Mouse (Mus musculus) frontal cortex, postnatal 36 days (tissue): ENCODE results near the gene Hoxa10.

Experiments used
- DNase-seq, 2 experiments: peaks; one replicate each; pipeline ENCODE4 v3.0.0; 2022; ENCODE audit warnings: low spot score in 2 of 2

Gene Hoxa10

DNA sequence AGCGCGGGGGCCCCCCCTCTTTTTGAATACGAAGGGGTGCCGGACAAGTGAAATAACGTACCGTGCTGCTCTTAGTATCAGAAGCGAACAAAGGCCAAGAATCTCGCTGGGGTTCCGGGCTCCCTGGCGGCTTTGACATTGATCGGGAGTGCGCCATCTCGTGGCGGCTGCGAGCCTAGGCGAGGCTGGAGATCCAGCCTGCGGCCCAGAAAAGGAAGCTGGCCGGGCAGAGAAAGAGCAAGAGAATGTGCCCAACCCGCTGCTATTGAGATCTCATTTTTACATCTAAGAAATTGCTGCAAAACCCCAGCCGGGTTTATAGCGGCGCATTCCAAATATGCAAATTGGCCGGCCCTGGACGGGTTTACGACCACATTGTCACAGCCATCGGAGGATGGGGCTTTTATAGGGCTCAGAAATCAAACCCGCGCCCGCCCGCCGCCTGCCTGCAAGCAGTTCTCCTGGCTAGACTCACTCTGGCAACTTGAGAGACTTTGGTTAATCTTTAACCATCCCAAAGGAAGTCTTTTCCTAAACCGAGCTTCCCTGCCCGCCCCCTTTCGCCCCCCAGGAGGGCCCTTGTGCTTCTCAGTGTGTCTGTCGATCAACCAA is at the start of gene Hoxa10:
Gene Hoxa10 (minus strand): TSS at position 466 of the 612 bp plus-strand sequence.
- no peak for DNase-seq

DNA sequence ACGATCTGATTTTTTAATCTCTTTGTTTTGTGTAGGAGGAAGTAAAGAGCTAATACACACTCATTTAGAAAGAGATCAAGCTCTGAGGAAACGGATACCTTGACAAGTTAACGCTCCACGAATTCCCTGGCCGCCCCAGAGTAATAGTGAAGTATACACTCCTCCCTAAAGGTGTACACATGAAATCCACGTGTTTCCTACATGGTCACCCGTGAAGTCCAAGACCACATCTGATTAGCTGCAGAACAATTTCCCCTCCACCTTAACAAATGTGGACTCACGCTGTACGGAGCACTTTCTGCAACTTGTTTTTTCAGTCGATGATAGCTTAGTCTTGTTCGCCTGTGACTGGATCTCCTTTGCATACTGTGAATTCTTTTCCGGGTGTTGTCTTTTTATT is 49.5 kb upstream of the Hoxa10 start:
- DNase-seq = no peak

DNA sequence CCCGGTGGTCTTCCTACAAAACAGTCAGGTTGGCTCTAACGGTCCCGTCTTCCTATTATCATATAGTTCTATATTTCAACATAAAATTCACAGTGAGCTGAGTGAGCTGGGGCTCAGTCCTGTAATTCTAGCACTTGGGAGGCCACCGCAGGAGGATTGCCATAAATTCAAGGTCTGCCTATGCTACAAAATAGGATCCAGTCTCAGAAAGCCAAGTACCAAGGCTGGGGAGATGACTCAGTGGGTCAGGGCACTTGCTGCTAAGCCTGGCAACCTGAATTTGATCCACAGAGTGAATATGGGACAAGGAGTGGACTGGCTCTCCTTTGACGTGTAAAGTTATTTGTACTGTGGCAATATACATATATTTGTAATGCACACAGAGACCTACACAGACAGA is 43.2 kb upstream of the Hoxa10 start:
- DNase-seq = no peak

DNA sequence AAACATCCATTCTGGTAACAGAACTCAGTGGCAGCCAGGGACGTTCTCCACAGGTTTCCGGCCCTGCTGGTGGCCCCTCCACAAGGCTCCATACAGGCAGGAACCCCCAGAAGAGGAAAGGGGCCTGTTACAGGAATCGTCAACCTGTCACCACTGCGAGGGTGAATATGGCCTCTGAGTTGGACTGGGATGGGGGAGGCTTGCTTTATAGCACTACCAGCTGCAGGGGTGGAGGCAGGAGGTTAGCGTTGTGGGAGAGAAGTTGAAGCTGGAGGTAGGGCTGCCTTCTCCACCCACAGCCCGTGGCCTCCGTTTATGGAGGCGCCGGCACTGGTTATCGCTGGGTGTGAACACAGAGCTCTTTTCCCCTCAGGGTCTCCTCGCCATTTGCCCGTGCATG is 40.4 kb upstream of the Hoxa10 start:
- no peak for DNase-seq

DNA sequence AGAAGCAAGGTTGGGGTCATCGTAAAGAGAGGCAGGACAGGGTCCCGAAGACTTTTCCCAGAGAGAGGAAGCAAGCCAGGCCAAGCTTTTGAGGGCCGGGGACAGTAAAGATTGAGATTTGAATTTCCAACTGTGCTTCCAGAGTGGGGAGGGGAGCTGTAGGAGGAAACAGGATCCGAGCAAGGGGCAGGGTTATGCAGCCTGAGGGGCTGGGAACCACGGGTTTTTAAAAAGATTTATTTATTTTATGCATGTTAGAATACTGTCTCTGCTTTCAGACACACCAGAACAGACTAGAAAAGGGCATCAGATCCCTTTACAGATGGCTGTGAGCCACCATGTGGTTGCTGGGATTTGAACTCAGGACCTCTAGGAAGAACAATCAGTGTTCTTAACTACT is 36.3 kb upstream of the Hoxa10 start:
- DNase-seq = no peak

DNA sequence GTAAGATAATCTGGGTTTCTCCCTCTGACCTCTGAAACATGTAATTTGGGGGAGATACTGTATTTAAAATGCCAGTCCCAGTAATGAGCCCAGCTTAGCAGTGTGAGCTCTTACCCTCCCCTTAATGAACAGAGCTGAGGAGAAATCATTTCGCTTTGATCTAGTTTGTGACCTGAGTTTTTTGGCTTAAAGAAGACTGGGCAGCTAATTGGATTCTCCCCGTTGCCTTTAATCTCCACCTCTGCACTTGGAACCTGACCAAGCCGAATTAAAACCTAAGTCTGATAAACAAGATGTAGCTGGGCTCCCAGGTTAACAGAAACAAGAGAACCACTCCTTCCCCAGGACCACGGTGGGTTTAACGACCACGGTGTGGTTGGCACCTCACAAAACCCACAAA is 35.7 kb upstream of the Hoxa10 start:
- no peak for DNase-seq

DNA sequence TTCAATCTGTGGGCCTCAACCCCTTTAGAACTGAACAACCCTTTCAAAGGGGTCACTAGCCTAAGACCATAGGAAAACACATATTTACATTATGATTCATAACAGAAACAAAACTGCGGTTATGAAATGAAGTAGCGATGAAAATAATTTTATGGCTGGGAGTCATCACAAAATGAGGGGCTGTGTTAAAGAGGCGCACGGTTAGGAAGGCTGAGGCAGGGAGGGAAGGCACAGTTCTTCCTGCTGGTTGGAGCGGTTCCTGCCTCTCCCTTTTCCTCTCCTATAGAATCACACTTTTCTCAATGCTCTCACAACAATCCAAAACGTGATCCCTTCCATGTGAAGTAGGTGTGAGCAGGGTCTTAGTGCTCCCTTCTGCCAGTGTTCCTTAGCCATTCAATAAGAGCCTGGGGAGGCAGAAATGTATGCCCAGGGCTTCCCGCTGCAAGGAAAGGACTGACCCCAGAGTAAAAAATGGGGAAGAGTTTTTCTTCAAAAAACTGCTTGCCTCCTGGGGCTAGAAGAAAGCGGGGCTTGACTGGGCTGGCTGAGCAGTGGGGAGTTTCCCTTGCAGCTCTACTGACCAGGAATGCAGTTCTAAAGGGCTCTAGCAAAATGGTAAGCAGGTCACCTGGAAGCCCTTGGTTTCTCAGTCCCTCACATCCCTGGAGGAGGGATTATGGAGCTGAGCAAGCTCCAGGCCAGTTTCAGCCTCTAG is 35.1 kb upstream of the Hoxa10 start:
- no peak for DNase-seq

DNA sequence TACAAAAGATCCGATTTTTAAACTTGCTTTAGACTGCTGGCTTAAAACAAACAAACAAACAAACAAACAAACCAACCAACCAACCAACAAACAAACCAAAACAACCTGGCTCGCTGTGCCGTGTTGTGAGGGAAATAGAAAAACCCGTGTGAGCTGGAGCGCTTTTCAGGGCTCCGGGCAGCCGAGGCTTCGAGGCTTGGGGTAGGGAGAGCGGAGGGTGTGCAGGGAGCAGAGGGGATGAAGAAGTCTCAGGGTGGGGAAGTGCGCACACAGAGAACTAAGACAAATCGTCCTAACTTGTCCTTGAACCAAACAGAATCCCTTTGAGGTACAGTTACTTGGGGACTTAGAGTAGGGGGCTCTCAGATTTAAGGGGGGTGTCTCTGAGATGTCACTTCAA is 33.9 kb upstream of the Hoxa10 start:
- DNase-seq = no peak

DNA sequence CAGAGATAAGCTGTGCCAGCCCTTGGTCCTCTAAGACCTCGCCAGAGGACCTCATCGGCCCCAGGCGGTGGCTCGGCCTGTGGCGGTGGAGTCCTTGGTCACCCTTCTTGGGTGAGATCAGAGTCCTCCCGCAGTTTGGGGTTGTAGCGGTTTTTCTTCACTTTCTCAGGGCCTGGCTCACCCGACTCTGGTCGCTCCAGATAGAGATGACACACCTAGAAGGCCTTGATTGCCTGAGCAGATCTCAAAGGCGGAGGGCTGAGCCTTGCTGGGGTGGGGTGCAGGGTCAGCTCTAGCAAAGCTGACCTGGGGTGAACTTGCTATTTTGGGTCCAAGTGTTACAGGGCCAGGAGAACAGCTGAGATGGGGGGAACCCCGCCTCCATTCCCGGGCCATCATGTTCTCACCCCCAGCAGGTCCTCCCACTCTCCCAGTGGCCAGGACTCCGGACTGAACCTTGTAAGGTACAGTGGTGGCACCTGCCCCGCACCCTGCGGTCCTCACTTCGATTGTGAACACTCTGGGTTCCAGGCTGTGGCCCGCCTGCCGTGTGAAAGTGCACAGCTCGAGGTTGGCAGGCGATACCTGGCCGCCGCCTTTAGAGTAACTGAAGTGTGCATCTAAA is 33.1 kb upstream of the Hoxa10 start:
- DNase-seq = no peak

DNA sequence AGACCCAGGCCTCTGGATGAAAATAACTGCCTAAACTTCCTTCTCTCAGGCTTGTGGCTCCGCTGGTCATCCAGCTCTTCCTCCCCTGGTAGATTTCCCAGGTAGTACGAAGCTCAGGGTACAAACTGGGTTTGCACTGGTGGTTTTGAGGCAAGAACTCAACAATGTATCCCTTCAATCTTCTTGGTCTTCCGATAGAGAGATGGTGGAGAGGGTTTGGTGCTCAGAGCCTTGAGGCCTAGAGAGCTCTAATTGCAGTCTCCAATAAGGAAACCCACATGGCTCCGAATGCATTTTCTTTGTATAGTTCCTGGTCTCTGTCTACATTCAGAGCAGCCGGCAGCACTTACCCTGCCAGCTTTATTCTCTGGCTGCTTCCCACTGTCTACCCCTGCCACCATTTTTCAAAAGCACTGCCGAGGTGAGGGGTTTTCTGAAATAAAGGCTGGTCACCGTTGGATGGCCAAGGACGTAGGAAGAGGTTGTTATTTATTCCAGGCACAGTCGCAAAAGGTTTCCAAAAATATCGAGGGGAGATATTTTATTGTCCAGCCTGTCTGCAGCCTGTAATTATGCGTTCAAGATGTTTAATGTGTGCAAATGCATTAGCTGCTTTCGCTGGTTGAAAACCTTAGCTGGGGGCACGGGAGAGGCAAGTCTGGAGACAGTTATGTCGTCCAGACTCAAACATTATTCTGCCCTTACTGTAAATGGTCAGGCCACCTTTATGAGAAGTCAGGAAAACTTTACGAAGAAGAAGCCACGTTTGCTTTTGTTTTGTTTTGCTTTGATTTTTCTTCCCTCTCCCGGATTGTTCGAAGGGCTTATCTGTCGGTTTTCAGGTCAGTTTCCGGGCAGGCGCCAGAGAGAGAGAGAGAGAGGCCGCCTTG is 32.4 kb upstream of the Hoxa10 start:
- no peak for DNase-seq

DNA sequence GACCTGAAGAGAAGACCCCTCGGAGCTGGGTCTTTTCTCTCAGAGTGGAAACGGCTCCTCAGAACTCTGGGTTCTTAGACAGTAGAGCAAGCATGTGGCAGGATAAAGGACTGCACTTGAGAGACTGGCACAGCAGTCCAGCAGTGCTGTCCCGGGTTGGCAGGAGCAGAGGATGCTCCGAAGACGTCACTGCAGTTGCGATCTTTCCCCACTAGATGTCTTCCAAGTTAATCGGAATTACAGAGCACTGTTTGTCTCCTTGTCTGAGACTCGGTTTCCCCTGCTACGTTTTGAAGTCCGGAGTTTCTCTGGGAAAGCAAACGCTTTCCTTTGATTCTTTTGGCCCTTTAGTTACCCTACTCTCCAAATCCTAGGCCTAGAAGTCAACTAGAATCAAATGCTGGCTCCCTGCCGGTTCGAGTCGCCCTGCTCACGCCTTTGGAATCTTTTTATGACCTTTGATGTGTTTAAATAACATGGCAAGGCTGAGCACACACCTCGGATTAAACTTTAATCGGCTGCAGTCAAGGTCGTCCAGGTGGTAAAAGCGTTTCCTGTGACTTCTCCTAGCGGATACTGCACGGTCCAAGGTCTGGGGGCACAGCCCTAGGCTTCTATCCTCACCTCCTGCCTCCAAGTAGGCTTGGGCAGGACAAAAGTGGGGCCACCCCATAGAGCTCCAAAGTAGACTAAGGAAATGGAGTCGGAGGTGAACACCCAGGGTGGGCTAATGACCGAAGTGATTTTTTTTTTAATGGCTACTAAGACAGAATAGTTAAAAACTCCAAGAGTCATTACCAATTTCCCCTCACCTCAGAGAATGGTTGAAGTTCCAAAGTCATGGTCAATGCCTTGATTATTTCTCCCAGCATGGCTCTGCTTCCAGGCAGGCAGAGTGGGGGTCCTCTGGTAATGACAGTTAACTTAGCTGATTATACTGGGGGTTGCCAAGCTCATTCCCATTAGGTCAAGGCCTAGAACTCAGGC is 30.1 kb upstream of the Hoxa10 start:
- DNase-seq = peak in 1 of 2 experiments; percentile 72

DNA sequence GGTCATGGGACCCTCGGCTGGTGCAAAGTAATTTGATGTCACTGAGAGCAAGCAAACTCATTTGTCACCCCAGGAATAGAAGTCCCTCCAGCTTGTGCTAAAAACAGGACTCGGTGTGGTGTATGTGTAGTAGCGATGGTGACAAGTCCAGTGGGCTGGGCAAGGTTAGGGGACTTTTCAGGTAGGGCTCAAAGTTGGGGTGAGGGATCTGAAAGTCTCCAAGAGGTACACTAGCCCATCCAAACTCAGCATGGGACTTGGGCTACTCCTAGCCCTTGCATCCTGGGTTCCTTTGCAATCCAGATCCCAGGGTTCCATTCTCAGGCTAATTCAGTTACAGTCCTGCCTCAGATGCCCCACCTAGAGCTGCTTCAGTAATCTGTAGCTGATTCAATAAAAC is 28.1 kb upstream of the Hoxa10 start:
- no peak for DNase-seq

DNA sequence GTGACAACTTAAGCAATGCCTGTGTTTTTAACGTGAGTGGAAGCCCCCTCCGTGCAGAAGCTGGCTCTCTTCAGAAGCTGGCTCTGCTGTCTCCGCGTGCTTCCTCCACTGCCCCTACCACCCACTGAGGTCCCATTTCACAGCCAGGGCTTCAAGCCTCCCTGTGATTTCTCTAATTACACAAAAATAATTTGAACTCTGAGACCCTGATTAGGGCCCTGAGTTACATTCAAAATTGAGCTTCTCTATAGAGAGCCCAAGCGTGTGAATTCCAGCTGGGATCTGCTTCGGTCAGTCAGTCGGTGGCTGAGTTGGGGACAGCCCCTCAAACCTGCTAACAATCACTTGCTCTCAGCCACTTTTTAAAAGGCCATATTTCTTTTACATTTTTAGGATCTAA is 27.7 kb upstream of the Hoxa10 start:
- DNase-seq = no peak

DNA sequence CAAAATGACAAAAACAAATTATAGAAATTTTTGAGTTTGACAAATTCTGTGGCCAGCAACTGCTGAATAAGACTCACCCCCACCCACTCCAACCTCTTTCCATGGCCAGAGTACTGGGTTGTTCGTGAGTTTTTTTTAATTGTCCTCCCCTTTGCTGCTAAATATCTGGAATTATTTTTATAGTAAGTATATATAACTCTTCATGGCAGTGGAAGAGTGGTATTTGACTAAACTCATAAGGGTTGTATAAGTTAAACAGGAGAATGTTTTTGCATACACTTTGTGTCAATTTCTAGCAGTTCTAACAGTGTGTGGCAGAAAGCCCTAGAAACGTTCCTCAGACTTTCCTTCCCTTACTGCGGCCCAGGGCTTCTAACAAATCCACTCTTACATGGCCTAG is 27.0 kb upstream of the Hoxa10 start:
- DNase-seq = no peak

DNA sequence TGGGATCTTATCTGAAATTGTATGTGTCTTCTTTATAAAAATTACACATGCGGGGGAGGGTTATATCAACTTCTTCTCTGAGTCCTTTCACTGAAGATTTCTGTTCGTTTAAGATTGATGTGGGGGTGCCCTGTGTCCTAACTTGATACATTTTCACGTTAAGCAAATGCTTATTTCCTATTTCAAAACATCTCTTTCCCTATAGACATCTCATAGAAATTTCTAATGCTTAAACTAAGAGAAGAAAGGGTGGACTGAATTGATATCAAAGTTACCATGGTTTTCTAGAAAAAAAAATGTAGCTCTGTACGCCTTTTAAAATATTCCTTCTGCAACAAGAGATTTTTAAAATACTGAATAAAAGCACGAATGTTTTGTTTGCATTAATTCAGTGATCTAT is 26.6 kb upstream of the Hoxa10 start:
- DNase-seq = no peak

DNA sequence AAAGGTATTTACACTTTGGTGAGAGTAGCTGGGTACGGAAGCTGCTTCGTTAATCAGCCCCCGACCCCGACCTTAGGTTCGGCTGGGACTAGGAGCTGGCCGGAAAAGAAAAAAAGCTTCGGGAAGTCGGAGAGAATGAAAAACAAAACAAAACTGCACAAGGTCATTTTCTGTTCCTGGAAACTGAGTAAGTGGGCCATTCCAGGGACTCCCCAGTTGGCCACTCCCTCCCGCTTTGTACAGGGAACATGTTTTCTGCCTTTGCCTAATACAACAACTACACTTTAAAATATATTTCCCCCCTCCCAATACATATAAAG is 26.0 kb upstream of the Hoxa10 start:
- no peak for DNase-seq

DNA sequence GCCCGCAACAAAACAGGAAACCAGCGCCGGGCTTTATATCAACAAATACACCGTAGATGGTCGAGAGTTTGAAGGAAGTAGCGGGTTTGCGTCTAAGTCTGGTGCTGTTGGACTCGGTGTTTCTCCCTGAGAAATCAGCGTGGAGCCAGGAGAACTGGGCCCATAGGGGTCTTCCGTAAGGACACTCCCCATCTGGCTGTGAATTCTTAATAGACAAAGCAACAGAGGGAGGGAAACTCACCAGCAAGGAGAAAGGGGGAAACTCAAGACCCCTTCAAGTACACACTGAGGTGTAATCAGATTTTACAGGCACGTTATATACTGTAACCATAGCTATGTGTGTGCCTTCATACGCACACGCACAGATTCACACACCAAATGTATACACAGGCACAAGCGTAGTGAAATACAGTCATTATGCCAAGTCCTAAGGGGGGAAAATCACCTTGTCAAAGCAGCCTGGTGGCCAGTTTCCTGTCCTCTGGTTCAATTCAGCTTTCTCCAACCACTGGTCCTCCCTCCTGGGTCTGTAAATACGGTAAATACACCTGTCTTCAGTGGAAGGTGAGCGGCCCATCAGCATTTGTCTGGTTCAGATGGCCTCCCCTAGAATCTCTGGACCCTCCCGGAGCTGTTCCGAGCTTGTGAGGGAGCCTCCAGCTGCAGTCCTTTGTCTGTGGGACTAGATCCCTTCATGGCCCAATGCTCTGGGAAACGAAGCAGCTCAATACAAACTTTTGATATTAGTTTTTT is 25.4 kb upstream of the Hoxa10 start:
- no peak for DNase-seq

DNA sequence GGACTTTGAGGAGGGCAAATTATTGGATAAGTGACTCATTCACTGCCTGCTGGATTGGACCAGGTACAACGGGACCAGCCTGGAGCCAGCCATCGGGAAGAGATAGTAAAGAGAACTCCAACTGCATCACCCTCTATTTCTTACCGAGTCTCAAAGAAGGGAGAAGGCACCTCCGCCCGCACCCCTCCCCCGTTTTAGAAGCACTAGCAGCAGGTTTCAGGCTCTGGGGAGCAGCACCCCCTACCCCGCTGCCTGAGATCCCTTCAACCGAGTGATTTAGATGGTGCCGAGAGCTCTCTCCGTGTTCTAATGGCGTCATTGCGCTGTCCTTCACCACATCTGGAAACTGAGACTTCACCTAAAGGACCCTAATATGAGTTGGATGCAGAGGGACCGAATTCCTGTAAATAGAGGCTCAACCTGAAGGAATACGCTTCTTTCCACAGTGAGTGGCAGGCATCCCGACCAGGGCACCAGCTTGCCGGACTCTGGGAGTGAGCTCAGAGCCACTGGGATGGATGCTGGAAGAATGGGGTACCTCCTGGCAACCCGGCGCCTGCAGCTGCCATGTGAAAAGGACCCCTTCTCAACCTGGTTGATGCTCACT is 24.8 kb upstream of the Hoxa10 start:
- no peak for DNase-seq

DNA sequence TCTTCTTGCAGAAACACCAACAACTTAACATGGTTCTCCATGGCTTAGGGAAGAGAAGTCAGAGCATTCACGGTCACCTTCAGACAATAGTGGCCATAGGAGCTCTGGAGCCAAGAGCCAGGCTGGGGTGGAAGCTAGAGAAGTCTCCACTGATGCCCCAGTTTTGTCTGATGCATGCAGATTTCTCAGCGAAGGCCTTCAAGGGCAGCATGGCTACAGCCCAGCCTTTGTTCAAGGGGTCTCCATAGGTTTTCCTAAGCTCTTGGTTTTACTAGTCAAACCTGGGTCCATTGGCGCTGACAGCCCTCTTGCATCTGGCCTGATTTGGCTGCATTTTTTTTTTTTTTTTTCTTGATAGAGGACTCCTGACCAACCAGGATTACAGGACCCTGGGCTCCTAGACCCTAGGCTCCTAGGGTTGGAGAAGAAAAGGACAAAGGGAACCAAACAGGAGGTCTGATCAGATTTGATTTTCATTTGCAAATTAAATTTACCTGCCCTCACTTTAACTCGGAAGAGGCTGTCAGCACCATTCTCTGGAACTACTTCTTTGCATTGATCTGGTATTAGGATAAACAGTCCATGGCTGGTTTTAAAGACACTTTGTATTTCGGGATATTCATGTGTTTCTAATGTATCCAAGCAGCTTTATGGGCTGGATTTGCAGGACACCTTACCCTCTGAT is 23.6 kb upstream of the Hoxa10 start:
- no peak for DNase-seq

DNA sequence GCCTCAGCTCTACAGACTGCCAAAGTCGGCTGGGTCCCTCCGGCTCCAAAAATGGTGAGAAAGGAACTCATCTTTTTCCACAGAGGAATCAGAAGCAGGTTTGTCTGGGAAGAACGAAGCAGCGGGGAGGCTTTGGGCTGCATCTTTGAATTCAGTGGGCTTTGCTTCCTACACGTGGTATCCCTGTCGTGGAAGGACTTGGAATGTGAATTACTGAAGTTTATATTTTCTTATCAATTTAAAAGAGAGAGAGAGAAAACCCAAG is 22.6 kb upstream of the Hoxa10 start:
- no peak for DNase-seq
